Mouse (Mus musculus) kidney, postnatal 10 days (tissue): ENCODE data around the gene Abi1.
"Not testable (repeated sequence)": the region's sequence is repeated elsewhere in the genome, so short reads cannot be mapped to it uniquely, and the experiment has no call there.

ENCODE experiments used
- DNase-seq: peaks from one replicate; pipeline ENCODE4 v3.0.0; 2021; ENCODE audit warnings: mixed read lengths

Gene Abi1

DNA sequence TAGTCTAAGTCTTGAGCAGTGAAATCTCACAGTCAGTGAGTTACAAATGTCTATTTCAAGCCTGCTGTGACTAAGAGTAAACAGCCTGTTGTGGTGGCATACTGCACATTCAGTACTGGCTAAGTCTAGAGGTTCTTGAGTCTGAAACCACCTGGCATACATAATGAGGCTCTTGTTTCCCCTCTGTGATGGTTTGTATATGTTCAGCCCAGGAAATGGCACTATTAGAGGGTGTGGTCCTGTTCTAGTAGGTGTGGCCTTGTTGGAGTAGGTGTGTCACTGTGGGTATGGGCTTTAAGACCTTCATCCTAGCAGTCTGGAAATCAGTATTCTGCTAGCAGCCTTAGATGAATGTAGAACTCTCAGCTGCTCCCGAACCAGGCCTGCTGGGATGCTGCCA is 82.6 kb downstream of the Abi1 start:
- DNase-seq: no peak

DNA sequence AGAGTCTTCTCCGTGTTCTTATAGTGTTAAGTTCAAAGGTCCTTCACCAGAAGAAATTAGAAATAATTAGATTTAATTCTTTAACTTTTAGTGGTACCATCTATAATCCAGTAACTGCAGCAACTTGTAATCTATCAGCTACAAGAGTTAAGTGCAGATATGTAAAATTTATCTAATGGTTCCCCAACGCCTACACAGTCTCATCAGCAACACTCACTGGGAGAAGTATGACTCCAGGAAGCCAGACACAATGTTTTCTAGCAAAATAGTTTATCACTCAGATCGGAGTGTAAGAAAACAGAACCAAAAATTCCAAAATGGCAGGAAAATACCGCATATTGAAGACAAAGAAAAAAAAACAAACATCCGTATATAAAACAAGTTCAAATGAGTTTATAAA is 84.1 kb downstream of the Abi1 start:
- DNase-seq: no peak

DNA sequence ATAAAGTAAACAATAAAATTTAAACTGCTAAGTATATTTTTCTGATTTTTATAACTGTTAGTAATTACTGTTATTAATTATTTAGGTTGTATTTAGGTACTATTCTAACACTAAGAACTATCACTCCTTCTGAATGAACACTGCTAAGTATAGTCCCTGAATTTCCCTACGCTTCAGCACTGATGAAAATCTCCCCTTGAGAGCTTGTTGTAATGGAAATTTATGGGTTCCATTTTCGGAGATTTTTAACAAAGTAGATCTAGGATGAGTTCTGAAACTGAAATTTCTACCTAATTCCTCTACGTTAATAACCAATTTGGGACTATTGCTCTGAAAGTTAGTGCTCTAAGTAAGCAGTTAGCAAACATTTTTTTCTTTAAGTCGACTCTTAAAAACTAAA is 85.8 kb downstream of the Abi1 start:
- no peak for DNase-seq

- DNase-seq: no peak
Observed at GRCm38 (mm10) chr2:22949956-22950355, 90.1 kb downstream of the Abi1 start.

DNA sequence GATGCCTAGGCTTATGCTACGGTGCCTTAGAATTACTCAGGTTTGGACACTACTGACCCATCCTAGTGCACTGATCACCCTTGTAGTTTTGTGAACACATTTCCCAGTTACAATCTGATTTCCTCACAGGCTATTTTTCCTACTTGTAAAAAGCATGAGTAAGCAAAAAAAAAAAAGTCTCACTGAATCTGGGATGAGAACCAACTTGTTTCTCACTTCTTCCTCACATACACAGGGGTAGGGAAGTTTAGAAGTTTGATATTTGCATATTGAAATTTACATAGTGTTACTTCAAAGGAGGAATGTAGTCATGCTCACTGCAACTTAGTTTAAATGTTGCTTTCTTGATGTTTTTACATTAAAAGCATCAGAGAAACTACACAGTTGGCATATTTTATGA is 106.5 kb downstream of the Abi1 start:
- no peak for DNase-seq

GRCm38 (mm10) chr2:22928259-22928658 is 111.8 kb downstream of the Abi1 start:
- DNase-seq: no peak

- DNase-seq: not testable (repeated sequence)
Observed at GRCm38 (mm10) chr2:22925911-22926310, 114.1 kb downstream of the Abi1 start.

DNA sequence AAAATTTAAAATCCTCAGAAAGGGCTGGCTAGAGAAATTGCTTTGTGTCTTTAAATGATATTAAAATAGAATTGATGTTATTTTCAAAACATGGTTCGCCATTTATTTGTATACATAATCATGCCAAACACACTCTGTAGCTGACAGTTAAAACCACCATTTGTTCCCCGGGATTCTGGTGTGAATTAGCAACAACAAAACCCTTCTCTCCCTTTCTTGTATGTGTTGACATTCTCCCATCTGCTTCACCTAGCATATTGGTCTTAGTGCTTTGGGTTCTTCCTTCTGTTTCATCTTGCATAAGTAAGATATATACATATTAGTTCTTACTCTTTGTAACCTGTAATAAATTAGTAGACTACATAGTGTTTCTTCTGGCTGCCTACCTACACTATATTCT is 121.4 kb downstream of the Abi1 start:
- DNase-seq: no peak

DNA sequence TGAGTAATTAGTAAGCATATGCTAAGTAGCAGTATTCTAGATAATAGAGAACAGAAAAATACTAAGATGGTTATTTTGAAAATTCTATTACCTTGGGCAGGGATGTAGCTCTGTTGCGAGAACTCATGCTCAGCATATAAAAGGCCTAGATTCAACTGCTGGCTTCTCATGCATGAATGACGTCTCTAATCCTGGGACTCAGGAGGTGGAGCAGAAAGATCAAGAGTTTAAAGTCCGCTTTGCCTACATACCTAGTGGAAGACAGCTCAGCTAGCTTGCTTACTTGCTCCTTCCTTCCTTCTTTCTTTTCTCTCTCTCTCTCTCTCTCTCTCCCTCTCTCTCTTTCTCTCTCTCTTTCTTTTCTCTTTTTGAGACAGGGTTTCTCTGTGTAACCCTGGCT is 125.6 kb downstream of the Abi1 start:
- no peak for DNase-seq

DNA sequence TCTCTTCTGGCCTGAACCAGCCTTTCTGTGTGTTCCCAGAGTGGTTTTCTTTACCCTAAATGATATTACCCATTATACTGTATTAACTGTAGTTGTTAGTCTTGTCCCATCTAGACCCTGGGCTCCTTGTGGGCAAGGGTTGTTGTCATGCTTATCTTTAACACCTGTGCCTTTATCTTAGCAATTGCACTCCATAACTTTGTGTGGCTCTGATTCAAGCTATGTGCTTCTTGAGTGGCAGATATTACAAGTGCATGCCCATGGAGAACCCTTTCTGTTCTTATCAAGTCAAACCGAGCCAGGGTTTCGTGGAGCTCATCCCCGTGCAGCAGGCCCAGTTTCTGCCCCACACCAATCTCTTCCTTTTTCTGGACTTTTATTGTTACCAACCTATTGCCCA is 136.1 kb downstream of the Abi1 start:
- DNase-seq: no peak

- DNase-seq: peak; percentile 93
Observed at GRCm38 (mm10) chr2:22895282-22896273, 144.5 kb downstream of the Abi1 start, which contains the start of gene Pdss1. TSS of gene Pdss1 (plus strand) at chr2:22895522.

DNA sequence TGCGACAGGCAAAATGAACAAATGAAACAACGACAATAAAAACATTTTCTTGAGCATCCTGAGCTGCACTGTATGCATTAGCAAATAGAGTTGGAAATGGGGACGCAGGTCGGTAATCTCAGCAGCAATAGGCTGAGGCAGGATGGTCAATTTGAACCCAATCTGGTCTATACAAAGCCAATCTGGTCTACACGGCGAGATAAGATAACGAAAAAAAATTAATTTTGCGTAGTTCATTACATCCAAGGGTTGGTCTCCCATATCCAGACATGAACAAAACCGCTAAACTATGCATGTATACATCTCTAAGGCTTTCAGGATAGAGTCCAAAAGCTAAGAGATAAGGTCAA is 145.1 kb downstream of the Abi1 start:
- DNase-seq: no peak
